Mouse (Mus musculus) MN1 (cell line): Measurements from ENCODE around the gene Flywch2.
"Not testable (repeated sequence)": the region's sequence is repeated elsewhere in the genome, so short reads cannot be mapped to it uniquely, and the experiment has no call there.

Experiments
- DNase-seq: peaks from one replicate; pipeline ENCODE4 v3.0.0-alpha.2; 2016; ENCODE audit warnings: low spot score

The Flywch2 gene

DNA sequence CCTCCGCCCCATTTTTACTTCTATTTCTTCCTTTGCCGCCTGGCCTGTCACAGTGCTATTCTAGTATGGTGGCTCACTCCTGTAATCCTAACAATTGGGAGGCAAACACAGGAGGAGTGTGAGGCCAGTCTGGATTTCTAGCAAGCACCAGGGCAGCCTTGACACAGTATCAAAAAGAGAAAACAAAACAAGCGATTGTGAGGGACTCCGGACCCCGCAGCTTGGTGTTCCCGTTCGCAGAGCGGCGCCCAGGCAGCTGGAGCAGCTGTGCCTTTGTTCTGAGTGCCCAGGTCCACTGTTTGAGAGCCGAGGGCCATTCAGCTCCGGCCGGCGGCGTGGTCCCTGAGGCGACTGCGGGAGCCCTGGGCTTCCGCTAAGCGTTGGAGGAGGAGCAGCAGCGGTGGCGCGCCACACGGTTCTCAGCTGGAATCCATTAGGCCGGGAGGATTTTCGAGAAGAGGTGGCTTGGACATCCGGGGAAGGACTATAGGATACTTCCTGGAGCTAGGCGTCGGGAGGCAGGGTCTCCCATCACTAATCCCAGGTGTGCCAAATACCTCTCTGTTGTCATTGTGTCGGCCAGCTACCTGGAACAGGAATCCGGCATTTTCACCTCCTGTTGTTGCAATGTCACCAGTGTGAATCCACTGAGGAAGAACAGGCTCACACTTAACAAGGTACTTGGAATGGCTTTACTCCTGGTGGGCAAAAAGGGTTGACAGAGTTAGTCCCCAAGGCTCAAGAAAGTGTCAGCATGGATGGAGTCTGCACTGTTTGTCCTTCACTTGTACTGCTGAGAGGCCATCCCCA is 4.6 kb upstream of the Flywch2 start, which contains the start of gene Srrm2:
Gene Srrm2 (plus strand): TSS at position 264 of the 810 bp plus-strand sequence.
- peak; percentile 73 for DNase-seq

DNA sequence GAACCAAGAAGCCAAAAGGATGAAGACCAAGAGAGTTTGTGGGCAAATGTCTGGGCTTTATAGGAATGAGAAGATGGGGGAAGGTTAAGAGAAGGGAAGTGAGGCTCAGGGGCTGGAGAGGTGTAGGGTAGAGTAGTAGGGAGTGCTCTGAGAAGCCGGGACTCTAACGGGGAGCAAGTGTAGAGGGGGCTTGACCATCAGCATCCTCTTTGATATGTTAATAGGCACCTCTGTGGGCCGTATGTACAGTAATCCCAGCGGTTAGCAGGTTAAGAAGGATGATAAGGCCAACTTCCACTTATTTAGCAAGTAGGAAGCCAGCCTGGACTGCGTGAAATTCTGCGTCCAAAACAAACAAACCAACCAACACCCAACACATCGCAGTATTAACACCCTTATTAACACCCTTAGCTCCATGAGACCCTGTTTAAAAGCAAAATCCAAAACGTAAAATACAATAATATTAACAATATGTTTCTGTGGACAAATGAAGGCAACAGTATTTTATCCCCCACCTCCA is 3.9 kb upstream of the Flywch2 start:
- no peak for DNase-seq

DNA sequence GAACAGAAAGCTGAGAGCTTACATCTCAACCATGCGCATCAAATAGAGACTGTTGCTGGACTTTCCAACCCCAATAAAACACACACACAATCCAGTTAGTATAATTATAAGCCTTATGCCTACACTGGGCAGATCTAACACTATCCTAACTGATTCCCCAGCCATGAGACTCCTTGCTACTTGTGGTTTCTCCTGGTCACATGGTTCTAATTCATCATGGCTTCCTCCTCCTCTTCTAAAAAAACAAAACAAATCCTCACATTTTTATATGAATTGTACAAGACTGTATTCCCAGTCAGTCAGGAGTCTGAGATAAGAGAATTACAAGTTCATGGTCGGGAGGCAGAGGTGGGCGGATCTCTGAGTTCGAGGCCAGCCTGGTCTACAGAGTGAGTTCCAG is 3.1 kb upstream of the Flywch2 start:
- no peak for DNase-seq

DNA sequence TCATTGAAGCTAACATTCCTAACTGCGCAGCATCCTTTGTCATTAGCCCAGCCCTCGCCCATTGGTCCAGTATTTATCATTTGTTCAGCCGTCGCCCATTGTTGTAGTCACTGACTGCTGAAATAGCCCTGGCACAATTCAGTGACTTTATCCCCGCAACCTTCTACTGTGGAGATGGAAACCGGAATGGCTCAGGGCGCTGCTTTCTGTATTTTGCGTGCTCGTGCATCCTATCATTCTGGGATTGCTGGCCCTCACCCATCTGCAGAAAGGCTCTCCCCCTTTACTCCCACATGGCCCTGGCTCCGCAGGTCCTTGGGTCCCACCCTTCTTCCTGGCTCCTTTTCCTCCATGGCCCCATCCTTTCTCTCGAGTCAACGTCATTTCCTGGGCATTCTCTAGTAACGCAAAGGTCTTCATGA is 640 bp upstream of the Flywch2 start:
- DNase-seq: peak; percentile 58

GRCm38 (mm10) chr17:23783352-23783751 is 2.5 kb downstream of the Flywch2 start:
- DNase-seq: no peak

DNA sequence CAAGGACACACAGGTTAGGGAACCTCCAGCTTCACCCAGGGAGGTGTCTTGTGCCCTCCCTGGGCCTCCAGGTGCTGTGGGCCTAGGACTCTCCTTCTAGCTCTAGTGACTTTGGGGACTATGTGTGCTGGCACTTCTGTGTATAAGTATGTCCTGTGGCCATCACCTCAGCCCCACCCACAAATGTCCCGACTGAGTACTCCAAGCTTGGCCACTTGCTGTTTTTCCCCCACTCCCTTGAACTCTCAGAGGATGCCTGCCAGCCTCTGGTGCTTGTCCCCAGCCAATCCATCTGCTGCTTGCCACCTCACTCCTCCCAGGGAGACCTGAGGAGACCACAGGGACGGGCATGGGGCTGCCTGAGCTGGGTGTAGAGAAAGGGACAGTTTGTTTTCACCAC is 7.4 kb downstream of the Flywch2 start:
- DNase-seq: no peak

GRCm38 (mm10) chr17:23777141-23777540 is 8.7 kb downstream of the Flywch2 start:
- DNase-seq: no peak

DNA sequence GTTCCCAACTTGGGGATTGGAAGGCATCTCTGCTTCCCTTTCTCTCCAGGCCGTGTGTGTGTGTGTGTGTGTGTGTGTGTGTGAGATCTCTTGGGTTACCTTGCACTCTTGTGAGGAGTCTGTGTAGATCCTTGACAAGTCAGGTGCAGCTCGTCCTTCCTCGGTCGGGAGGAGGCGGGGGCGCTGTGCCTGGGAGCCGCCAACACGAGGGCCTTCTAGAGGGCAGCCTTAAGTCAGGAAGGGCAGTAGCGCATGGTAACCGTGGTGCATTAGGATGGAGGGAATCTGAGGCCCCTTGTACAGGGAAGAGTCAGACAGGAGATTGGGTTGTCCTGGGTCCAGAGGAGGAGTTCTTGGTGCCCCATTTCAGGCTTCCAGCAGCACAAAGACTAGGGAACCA is 9.7 kb downstream of the Flywch2 start:
- no peak for DNase-seq

DNA sequence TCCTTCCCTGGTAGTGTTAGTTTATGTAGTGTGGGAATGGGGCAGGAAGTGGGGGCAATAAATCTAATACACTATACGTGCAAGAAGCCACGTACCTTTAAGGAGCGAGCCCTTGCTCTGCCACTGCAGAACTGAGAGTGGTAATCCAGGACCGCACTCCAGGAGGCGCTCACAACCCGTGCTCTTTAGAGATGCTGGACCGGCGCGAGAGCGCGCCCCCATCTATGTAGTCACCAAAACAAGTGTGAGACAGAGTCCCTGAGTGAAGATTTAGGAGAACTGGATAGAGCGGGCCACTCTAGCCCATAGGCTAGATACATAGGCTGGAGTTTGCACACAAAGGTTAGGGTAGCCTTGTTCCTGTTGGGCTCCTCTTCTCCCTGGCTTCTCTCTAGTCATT is 11.8 kb downstream of the Flywch2 start:
- no peak for DNase-seq

- DNase-seq: no peak
These were observed 12.2 kb downstream of the Flywch2 start for GRCm38 (mm10) chr17:23773676-23774075.

GRCm38 (mm10) chr17:23772219-23772556 is 13.7 kb downstream of the Flywch2 start:
- not testable (repeated sequence) for DNase-seq

GRCm38 (mm10) chr17:23771284-23772218 is 14.3 kb downstream of the Flywch2 start, which contains the start of gene Flywch1:
Flywch1 (minus strand) TSS chr17:23771602.
- peak; percentile 99 for DNase-seq

DNA sequence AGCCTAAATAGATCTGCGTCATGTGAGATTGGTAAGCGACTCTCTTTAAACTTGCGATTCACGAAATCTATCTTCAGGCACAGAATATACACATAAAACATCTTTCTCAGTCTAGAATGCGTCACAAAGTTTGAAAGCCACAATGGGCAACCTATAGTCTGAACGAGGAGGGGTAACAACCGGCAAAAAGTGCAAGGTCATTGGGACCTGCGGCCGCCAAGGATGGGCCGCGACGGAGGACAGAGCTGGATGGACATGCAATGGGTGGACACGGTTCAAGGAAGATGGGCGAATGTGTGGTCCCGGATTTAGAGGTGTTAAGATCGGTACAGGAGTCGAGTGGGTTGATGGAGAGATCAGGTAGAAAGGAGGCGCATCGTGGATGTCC is 15.0 kb downstream of the Flywch2 start:
- DNase-seq: peak; percentile 69

- peak; percentile 20 for DNase-seq
These were observed 15.4 kb downstream of the Flywch2 start for GRCm38 (mm10) chr17:23770493-23770892.

DNA sequence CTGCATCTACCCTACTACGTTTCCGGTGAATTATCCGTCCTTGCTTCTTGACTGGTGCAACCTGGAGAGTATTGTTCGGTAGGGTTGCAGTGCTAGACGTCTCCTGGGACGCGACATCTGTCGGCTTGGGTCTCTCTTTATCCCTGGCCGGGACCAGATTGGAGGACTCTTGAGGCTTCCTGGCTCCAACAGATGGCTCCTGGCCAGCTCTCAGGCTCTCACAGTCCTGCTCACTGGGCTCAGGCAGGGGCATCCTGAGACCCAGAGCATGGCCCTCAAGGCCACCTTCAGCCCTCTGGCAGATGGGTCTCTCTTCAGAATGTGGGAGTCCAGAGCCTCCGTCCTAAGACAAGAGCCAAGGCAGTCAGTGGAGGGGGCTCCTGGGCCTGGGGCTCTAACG is 22.9 kb downstream of the Flywch2 start:
- DNase-seq: no peak

DNA sequence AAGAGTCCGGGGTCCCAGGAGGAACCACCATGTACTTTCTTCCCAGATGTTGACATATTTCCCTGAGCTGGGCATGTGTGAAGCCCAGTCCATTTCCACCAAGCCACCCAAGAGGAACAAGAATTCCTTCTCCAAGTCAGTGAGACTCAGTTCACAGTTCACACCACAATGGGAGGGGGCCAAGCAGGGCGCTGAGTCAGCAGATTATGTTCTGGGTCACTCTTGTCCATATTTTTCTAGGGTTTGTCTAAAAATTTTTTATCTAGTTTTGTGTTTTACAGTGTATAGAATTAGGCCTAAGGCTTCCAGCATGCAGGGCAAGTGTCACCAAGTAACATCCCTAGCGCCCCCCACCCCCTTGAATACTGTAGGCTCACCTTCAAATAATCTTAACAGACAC is 24.7 kb downstream of the Flywch2 start:
- DNase-seq: no peak

DNA sequence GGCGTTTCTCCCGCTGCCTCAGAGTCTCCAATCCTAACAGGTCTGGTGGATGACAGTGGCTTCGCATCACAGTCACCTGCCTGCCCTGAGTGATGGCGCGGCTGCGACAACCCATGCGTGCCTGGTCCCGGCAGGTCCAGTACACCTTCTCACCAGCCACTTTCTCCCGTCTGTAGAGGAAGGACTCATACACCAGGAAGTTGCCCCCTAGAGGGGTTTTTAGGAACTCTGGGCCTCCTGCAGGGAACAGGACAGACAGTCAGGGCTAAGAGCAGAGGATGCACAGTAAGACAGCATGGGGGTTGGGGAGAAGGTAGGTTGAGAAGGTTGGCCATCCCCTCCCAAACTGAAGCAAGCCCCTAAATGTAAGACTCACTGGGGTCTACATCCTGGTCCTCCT is 25.6 kb downstream of the Flywch2 start:
- no peak for DNase-seq

- DNase-seq: no peak
These were observed 27.1 kb downstream of the Flywch2 start for GRCm38 (mm10) chr17:23758801-23759200.

DNA sequence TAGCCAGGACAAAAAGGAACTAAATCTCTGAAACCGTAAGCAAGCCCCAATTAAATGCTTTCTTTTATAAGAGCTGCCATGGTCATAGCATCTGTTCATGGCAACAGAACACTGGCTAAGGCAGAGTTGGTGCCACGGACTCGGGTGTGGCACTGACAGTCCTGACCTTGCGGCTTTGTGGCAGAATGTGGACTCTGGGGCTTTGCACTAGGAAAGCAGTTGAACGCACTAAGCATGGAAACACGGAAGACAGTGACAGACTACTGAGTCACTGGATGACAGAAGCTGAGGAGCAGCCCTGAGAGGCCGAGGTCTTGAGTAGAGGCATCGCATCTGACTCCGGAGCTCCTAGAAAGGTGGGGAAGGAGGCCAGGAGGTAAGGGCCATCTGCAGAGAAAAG is 28.3 kb downstream of the Flywch2 start:
- no peak for DNase-seq

DNA sequence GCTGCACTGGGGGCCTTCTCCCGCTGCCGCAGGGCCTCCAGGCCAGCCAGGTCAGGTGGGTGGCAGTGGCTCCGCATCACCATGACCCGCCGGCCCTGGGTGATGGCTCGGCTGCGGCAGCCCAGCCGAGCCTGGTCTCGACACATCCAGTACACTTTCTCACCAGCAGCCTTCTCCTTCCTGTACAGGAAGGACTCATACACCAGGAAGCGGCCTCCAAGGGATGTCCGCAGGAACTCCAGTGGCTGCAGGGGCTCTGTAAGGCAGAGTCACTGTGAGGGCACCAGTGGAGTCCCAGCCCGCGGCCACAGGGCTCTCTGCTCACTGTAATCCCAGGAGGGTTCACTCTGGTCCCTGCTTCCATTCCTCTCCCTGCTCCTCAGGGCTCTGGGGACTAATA is 30.2 kb downstream of the Flywch2 start:
- no peak for DNase-seq

GRCm38 (mm10) chr17:23749400-23750191 is 36.3 kb downstream of the Flywch2 start:
- DNase-seq: no peak
